Mouse (Mus musculus): ENCODE data around the gene Herpud1. TPM values are rescaled to one million over a fixed set of nuclear protein-coding genes. Genes with fewer than 3 reads are reported as not detected.

Gene Herpud1
- polyA plus RNA-seq (2012; rRNA removed), result 52.8 and 60.3 TPM in 2 replicates

DNA sequence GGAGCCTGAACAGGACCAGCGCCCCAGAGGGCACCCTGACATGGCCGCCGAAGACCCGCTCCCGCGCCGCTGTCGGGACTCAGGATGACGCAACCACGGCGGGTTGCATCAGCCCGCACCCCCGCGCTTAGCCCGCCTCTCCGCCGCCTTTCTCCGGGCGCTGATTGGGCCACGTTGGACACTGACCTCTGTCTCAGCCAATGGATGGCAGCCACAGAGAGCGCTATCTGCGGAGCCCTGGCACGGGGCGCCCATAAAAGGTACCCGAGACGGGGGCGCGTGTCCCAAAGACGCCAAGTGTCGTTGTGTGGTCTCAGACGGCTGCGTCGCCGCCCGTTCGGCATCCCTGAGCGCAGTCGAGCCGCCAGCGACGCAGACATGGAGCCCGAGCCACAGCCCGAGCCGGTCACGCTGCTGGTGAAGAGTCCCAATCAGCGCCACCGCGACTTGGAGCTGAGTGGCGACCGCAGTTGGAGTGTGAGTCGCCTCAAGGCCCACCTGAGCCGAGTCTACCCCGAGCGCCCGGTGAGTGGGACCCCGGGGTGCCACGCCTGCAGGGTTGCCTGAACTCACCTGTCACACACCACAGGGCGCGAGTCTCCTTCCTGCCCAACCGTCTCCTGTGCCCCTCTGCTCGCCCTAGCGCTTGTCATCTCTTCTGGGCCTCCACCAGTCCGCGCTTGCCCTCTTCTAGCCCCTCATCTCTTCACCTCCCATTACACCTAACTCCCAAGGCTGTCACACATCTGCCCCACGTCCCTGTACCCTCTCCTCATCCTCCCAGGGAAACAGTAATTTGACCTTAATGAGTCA, at the start of gene Herpud1:
Gene Herpud1, plus strand, starts transcription at position 225 of the 813 bp plus-strand sequence.

DNA sequence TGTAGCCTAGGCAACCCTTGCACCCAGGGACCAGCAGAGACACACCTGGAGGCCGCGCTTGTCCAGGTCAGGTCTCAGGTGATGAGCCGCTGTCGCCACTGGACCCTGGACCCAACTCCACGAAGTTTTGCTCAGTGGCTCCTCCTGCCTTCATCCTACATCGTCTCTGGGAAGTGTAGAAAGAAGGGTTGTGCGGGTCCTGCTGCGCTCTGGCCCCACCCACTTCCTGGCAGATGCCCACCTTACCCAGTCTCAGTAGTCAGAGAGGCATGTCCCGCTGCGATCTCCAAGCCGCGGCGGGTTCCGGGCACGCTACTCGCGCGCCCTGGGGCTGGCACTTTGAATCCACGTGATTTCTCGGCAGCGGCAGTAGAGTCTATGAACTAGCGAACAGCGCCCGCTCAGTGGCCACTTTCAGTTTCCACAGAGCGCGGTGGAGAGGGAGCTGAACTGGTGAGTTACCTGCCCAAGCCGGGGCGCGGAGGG, 47.8 kb downstream of the Herpud1 start, which contains the start of gene Nlrc5:
Gene Nlrc5, plus strand, starts transcription at position 376 of the 486 bp plus-strand sequence.

Other genes starting within 250 kb of the Herpud1 start
- gene Mt4, start 249.2 kb upstream of the Herpud1 start, polyA plus RNA-seq (2012; rRNA removed), result not detected in 2 replicates
- gene Mt3, start 233.8 kb upstream of the Herpud1 start, polyA plus RNA-seq (2012; rRNA removed), result 148 and 175 TPM in 2 replicates
- 25.5 and 30.4 TPM in 2 replicates for gene Mt2, start 213.8 kb upstream of the Herpud1 start, polyA plus RNA-seq (2012; rRNA removed)
- 56.7 and 61.3 TPM in 2 replicates for gene Mt1, start 207.4 kb upstream of the Herpud1 start, polyA plus RNA-seq (2012; rRNA removed)
- gene Nup93, start 171.9 kb upstream of the Herpud1 start, polyA plus RNA-seq (2012; rRNA removed), result 66.0 and 67.6 TPM in 2 replicates
- 0.34 and 0.38 TPM in 2 replicates for gene Slc12a3, start 57.2 kb upstream of the Herpud1 start, polyA plus RNA-seq (2012; rRNA removed)
- 0.96 and 1.3 TPM in 2 replicates for gene Nlrc5, start 47.9 kb downstream of the Herpud1 start, polyA plus RNA-seq (2012; rRNA removed)
- 23.4 and 23.6 TPM in 2 replicates for gene Cpne2, start 146.6 kb downstream of the Herpud1 start, polyA plus RNA-seq (2012; rRNA removed)
- 24.5 and 26.8 TPM in 2 replicates for gene Rspry1, start 215.5 kb downstream of the Herpud1 start, polyA plus RNA-seq (2012; rRNA removed)
- 71.6 and 84.9 TPM in 2 replicates for gene Fam192a, start 215.6 kb downstream of the Herpud1 start, polyA plus RNA-seq (2012; rRNA removed)

Measured in central nervous system, embryonic 14 days (tissue).